Mouse (Mus musculus) olfactory bulb, adult 2 months (tissue): Measurements from ENCODE around the gene Usp27x.

Experiments used
- CTCF ChIP-seq: fragments of 200-500 bp; IDR thresholded peaks from 2 replicates; pipeline ENCODE4 v1.5.1; 2012; ENCODE audit warnings: low read depth, mild to moderate bottlenecking, low read length, moderate library complexity; ENCODE audit not compliant: insufficient read depth
- POLR2A ChIP-seq: fragments of 200-500 bp; IDR thresholded peaks from 2 replicates; pipeline ENCODE4 v1.6.1; 2012; ENCODE audit warnings: mild to moderate bottlenecking, low read depth, low read length, moderate library complexity; ENCODE audit not compliant: insufficient read depth

DNA sequence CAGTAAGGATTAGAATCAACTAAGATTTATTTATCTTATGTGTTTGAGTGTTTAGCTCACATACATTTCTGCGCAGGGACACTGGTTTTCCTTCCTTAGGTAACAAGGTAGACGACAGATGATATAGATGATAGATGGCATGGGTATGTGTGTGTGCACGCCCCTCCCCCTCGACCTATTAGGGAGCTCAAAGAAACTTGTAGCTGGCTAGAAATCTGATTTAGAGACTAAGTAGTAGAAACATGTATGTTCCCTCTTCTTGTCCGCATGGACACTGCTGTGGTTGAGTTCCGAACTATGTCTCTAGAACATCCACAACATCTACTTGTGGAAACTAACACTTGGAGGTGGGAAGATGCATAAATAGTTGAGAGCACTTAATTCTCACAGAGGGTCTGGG, 46.5 kb upstream of the Usp27x start:
- TF ChIP-seq CTCF, result no peak
- TF ChIP-seq POLR2A, result no peak
